ENCODE assay signal across 26 mouse cellular contexts in genomic region chr1:152695491-152695890, GRCm38 (mm10). TPM values are rescaled to one million over a fixed set of nuclear protein-coding genes. Genes with fewer than 3 reads are reported as not detected.
DNase-seq lines count a peak whose midpoint lies in the region; ATAC-seq lines count a peak whose summit lies in the region.
"Had no signal": no experiment of that assay in that cellular context is flagged by ENCODE, and none has a peak within 500 bp of the region (broad histone marks: within the 10 kb centered on the region; RNA-seq: fewer than 3 reads in every experiment).

No protein-coding gene starts in this region.

- no peak for ATAC-seq in hindbrain, embryonic 13.5 days (ENCODE audit: low FRiP score)
- ATAC-seq: activated CD4-positive, CD25-positive, alpha-beta regulatory T cell, adult 4 months; forebrain, embryonic 16.5 days; intestine, embryonic 15.5 days had no signal

- no peak overlapping the region for H3K4me3 ChIP-seq in hindbrain, embryonic 10.5 days
- H3K4me3 ChIP-seq in hindbrain, embryonic 13.5 days: no peak overlapping the region
- H3K4me3 ChIP-seq: embryonic facial prominence, embryonic 13.5 days; forebrain, embryonic 12.5 days; gastrocnemius, adult 2 months; intestine, embryonic 15.5 days had no signal

- intact Hi-C loops in left cerebral cortex, postnatal 14 days (cut with DNase I): no loop called here

- peak; percentile 15 for DNase-seq in hindbrain, embryonic 10.5 days (ENCODE audit: low spot score)
- peak; percentile 33 for DNase-seq in ES-CJ7 (ENCODE audit: low read depth, low spot score)
- DNase-seq in R1 (ENCODE audit: low read depth, low spot score): peak; percentile 27
- peak; percentile 47 for DNase-seq in embryo, embryonic 9.5 days (ENCODE audit: extremely low spot score)
- no peak for DNase-seq in kidney, adult 9 months
- DNase-seq in left cerebral cortex, postnatal 14 days (ENCODE audit: low spot score in 2 of 2): no peak
- DNase-seq: cerebellum, adult 18-20 months; cerebellum, adult 9-11 months; cerebellum, postnatal 36 days; gastrocnemius, adult 2 months; gastrocnemius, postnatal 25 days; heart, postnatal 10 days; heart, postnatal 4 days had no signal

- no peak overlapping the region for H3K27ac ChIP-seq in hindbrain, embryonic 10.5 days
- no peak overlapping the region for H3K27ac ChIP-seq in hindbrain, embryonic 13.5 days
- H3K27ac ChIP-seq: embryonic facial prominence, embryonic 13.5 days; forebrain, embryonic 12.5 days; gastrocnemius, adult 2 months; hindbrain, embryonic 14.5 days; intestine, embryonic 15.5 days had no signal

- no peak overlapping the region for H3K4me2 ChIP-seq in hindbrain, embryonic 13.5 days
- H3K4me2 ChIP-seq: embryonic facial prominence, embryonic 13.5 days; forebrain, embryonic 12.5 days; hindbrain, embryonic 14.5 days; intestine, embryonic 15.5 days had no signal

- no peaks in the 10 kb centered on the region for H3K27me3 ChIP-seq in hindbrain, embryonic 10.5 days (ENCODE audit: insufficient read depth, poor library complexity, severe bottlenecking)
- H3K27me3 ChIP-seq in hindbrain, embryonic 13.5 days: no peaks in the 10 kb centered on the region
- H3K27me3 ChIP-seq: CH12.LX; embryonic facial prominence, embryonic 13.5 days; forebrain, embryonic 12.5 days; intestine, embryonic 15.5 days had no signal

- H3K36me3 ChIP-seq in hindbrain, embryonic 10.5 days: no peaks in the 10 kb centered on the region
- H3K36me3 ChIP-seq in hindbrain, embryonic 13.5 days: no peaks in the 10 kb centered on the region
- H3K36me3 ChIP-seq: embryonic facial prominence, embryonic 13.5 days; forebrain, embryonic 12.5 days; G1E; intestine, embryonic 15.5 days had no signal

- peaks cover 7% of the 10 kb centered on the region for H3K4me1 ChIP-seq in hindbrain, embryonic 10.5 days (replicated peaks)
- H3K4me1 ChIP-seq in hindbrain, embryonic 13.5 days (replicated peaks): 0 out of 2 replicates have a peak, but pooled peaks cover 4% of the 10 kb centered on the region
- H3K4me1 ChIP-seq: forebrain, embryonic 12.5 days; intestine, embryonic 15.5 days had no signal

- no peak overlapping the region for H3K9ac ChIP-seq in hindbrain, embryonic 13.5 days
- H3K9ac ChIP-seq: embryonic facial prominence, embryonic 13.5 days; forebrain, embryonic 12.5 days; hindbrain, embryonic 14.5 days; intestine, embryonic 15.5 days had no signal

- H3K9me3 ChIP-seq in hindbrain, embryonic 10.5 days: no peaks in the 10 kb centered on the region
- H3K9me3 ChIP-seq in hindbrain, embryonic 13.5 days: no peaks in the 10 kb centered on the region
- H3K9me3 ChIP-seq: embryonic facial prominence, embryonic 13.5 days; forebrain, embryonic 12.5 days; intestine, embryonic 15.5 days had no signal

- 45% methylated on average over 9 of the region's 9 CpGs for WGBS in hindbrain, embryonic 10.5 days
- WGBS in hindbrain, embryonic 13.5 days: 44% methylated on average over 9 of the region's 9 CpGs

RNA-seq across cellular contexts. Expression of gene Apobec4, which starts 54.9 kb away (rescaled TPM):
- not detected in 2 replicates for polyA plus RNA-seq in hindbrain, embryonic 10.5 days (2016; fragmentation: Nextera tagmentation; extraction: Ambion mirVana)
- not detected in 2 replicates for polyA plus RNA-seq in hindbrain, embryonic 13.5 days (2015; fragmentation: Nextera tagmentation; extraction: Ambion mirVana)
- not detected for total RNA-seq in left cerebral cortex, postnatal 14 days (2021)
- total RNA-seq: adrenal gland, adult 18-20 months; adrenal gland, postnatal 14 days; CH12.LX; gastrocnemius, adult 2 months; gastrocnemius, postnatal 25 days; granulocyte monocyte progenitor cell, adult 5-6 weeks; heart, postnatal 10 days; heart, postnatal 4 days had no signal
- polyA plus RNA-seq: activated CD4-positive, CD25-positive, alpha-beta regulatory T cell, adult 4 months; embryonic facial prominence, embryonic 13.5 days; forebrain, embryonic 12.5 days; G1E; heart, embryonic 14.5 days; intestine, embryonic 15.5 days had no signal

Comparison
In these comparisons a context has a peak if more than half of its experiments do, and no peak if none do; other contexts are left out.
1. DNase-seq: peak in hindbrain, embryonic 10.5 days (single experiment), ES-CJ7 (single experiment), R1 (single experiment) and embryo, embryonic 9.5 days (single experiment); none in kidney, adult 9 months (single experiment) and left cerebral cortex, postnatal 14 days (0 of 2).